Mouse (Mus musculus): ENCODE data around the gene Ust.
"Not testable (repeated sequence)": the region's sequence is repeated elsewhere in the genome, so short reads cannot be mapped to it uniquely, and the experiment has no call there.

Gene Ust

GRCm38 (mm10) chr10:8518141-8519013 lies at the start of gene Ust:
TSS of gene Ust (minus strand) at chr10:8518825.
- DNase-seq (ENCODE audit: low read depth, low spot score) = no peak

- DNase-seq (ENCODE audit: low read depth, low spot score) = no peak
These were observed 42.7 kb upstream of the Ust start for GRCm38 (mm10) chr10:8561366-8561765.

GRCm38 (mm10) chr10:8559566-8559965 lies 40.9 kb upstream of the Ust start:
- not testable (repeated sequence) for DNase-seq (ENCODE audit: low read depth, low spot score)

- not testable (repeated sequence) for DNase-seq (ENCODE audit: low read depth, low spot score)
These were observed 33.6 kb upstream of the Ust start for GRCm38 (mm10) chr10:8552239-8552638.

- DNase-seq (ENCODE audit: low read depth, low spot score) = not testable (repeated sequence)
These were observed 33.0 kb upstream of the Ust start for GRCm38 (mm10) chr10:8551601-8552000.

- no peak for DNase-seq (ENCODE audit: low read depth, low spot score)
These were observed 22.9 kb upstream of the Ust start for GRCm38 (mm10) chr10:8541514-8541913.

- DNase-seq (ENCODE audit: low read depth, low spot score) = no peak
These were observed 16.8 kb upstream of the Ust start for GRCm38 (mm10) chr10:8535445-8535844.

GRCm38 (mm10) chr10:8531651-8532050 lies 13.0 kb upstream of the Ust start:
- no peak for DNase-seq (ENCODE audit: low read depth, low spot score)

- DNase-seq (ENCODE audit: low read depth, low spot score) = no peak
These were observed 12.0 kb upstream of the Ust start for GRCm38 (mm10) chr10:8530505-8531051.

- no peak for DNase-seq (ENCODE audit: low read depth, low spot score)
These were observed 10.5 kb upstream of the Ust start for GRCm38 (mm10) chr10:8529173-8529572.

- DNase-seq (ENCODE audit: low read depth, low spot score) = no peak
These were observed 6.7 kb upstream of the Ust start for GRCm38 (mm10) chr10:8525354-8525753.

GRCm38 (mm10) chr10:8521536-8521935 lies 2.9 kb upstream of the Ust start:
- DNase-seq (ENCODE audit: low read depth, low spot score) = no peak

GRCm38 (mm10) chr10:8520766-8521395 lies 2.3 kb upstream of the Ust start:
- no peak for DNase-seq (ENCODE audit: low read depth, low spot score)

GRCm38 (mm10) chr10:8519014-8519491 lies 428 bp upstream of the Ust start:
- no peak for DNase-seq (ENCODE audit: low read depth, low spot score)

GRCm38 (mm10) chr10:8517591-8518140 lies 959 bp downstream of the Ust start:
- no peak for DNase-seq (ENCODE audit: low read depth, low spot score)

- DNase-seq (ENCODE audit: low read depth, low spot score) = no peak
These were observed 1.6 kb downstream of the Ust start for GRCm38 (mm10) chr10:8516916-8517524.

- DNase-seq (ENCODE audit: low read depth, low spot score) = no peak
These were observed 4.9 kb downstream of the Ust start for GRCm38 (mm10) chr10:8513690-8514089.

GRCm38 (mm10) chr10:8512222-8512621 lies 6.4 kb downstream of the Ust start:
- no peak for DNase-seq (ENCODE audit: low read depth, low spot score)

- no peak for DNase-seq (ENCODE audit: low read depth, low spot score)
These were observed 6.9 kb downstream of the Ust start for GRCm38 (mm10) chr10:8511760-8512159.

GRCm38 (mm10) chr10:8506247-8506573 lies 12.4 kb downstream of the Ust start:
- no peak for DNase-seq (ENCODE audit: low read depth, low spot score)

- no peak for DNase-seq (ENCODE audit: low read depth, low spot score)
These were observed 13.0 kb downstream of the Ust start for GRCm38 (mm10) chr10:8505346-8506246.

Measured in retina, adult 2 months (tissue).